Mouse (Mus musculus) embryonic facial prominence, embryonic 11.5 days (tissue): ENCODE results near the gene Pinlyp. TPM values are rescaled to one million over a fixed set of nuclear protein-coding genes. Genes with fewer than 3 reads are reported as not detected.

Experiments
- ATAC-seq: fragments of 200-750 bp; cut with Nextera tagmentation; replicated peaks from 2 replicates; pipeline ENCODE4 v1.8.0; 2017; ENCODE audit warnings: low read depth; ENCODE audit not compliant: insufficient number of reproducible peaks, low FRiP score, low TSS enrichment
- DNase-seq: peaks from one replicate; pipeline ENCODE4 v3.0.0-alpha.2; 2015; ENCODE audit warnings: low spot score
- H3K27ac ChIP-seq: fragments of 300-500 bp; sonication (generic); replicated peaks from 2 replicates; pipeline ENCODE4 v1.5.1; 2014; ENCODE audit warnings: mild to moderate bottlenecking, low read depth, low read length, control low read depth
- H3K27me3 ChIP-seq: fragments of 300-500 bp; sonication (generic); 2 replicates; pipeline ENCODE4 v1.6.1; 2014; ENCODE audit warnings: mild to moderate bottlenecking, low read length, moderate library complexity, mixed read lengths; ENCODE audit not compliant: control insufficient read depth, insufficient read depth
- H3K36me3 ChIP-seq: fragments of 300-500 bp; sonication (generic); replicated peaks from 2 replicates; pipeline ENCODE4 v1.6.1; 2014; ENCODE audit warnings: low read depth, mild to moderate bottlenecking, low read length, moderate library complexity, mixed read lengths; ENCODE audit not compliant: control insufficient read depth, insufficient read depth
- H3K4me1 ChIP-seq: fragments of 300-500 bp; sonication (generic); 2 replicates; pipeline ENCODE4 v1.6.1; 2014; ENCODE audit warnings: low read length, mixed read lengths; ENCODE audit not compliant: control insufficient read depth, insufficient read depth
- H3K4me2 ChIP-seq: fragments of 300-500 bp; sonication (generic); 2 replicates; pipeline ENCODE4 v1.6.1; 2014; ENCODE audit warnings: low read depth, mild to moderate bottlenecking, control low read depth, low read length, moderate library complexity
- H3K4me3 ChIP-seq: fragments of 300-500 bp; sonication (generic); 2 replicates; pipeline ENCODE4 v1.5.1; 2014; ENCODE audit warnings: low read depth, low read length, control low read depth
- H3K9ac ChIP-seq: fragments of 300-500 bp; sonication (generic); replicated peaks from 2 replicates; pipeline ENCODE4 v1.6.1; 2014; ENCODE audit warnings: mild to moderate bottlenecking, control low read depth, low read length
- H3K9me3 ChIP-seq: fragments of 300-500 bp; sonication (generic); replicated peaks from 2 replicates; pipeline ENCODE4 v1.6.1; 2016; ENCODE audit warnings: mild to moderate bottlenecking, low read length, inconsistent platforms, mixed read lengths; ENCODE audit not compliant: control insufficient read depth
- WGBS: fragments of 180-500 bp; shearing (Covaris S2); extraction: QIAGEN DNeasy Blood & Tissue Kit; methylation state at CpG from one replicate; pipeline ENCODE4 v1.1.7; 2014; 5-methylcytosine and 5-hydroxymethylcytosine counted together
- polyA plus RNA-seq: library from polyadenylated mRNA; unstranded; fragments of >200 nt; fragmentation: Nextera tagmentation; extraction: Ambion mirVana; gene quantifications from 2 replicates; pipeline ENCODE4 v1.2.1, GENCODE M21; 2014

Gene Pinlyp
- polyA plus RNA-seq, 1 experiment from 2014 or later: not detected

- Histone ChIP-seq H3K27ac (no peak overlapping the region), H3K27me3 (peaks cover 3% of the 10 kb centered on the region; the same call in 1 of the 2 replicates), H3K36me3 (no peaks in the 10 kb centered on the region), H3K4me1 (no peaks in the 10 kb centered on the region; the same call in 1 of the 2 replicates), H3K4me3 (no peak overlapping the region), H3K9me3 (no peaks in the 10 kb centered on the region), H3K4me2 (no peak overlapping the region), H3K9ac (no peak overlapping the region)
- DNase-seq: no peak
- WGBS: 21% methylated on average over 15 of the region's 15 CpGs
- ATAC-seq: no peak
Measured at GRCm38 (mm10) chr7:24505447-24506064, 40.4 kb downstream of the Pinlyp start.

GRCm38 (mm10) chr7:24504868-24505267 is 41.0 kb downstream of the Pinlyp start:
- DNase-seq (no peak), ATAC-seq (no peak)
- Histone ChIP-seq H3K4me2 (no peak overlapping the region), H3K9ac (no peak overlapping the region), H3K36me3 (no peaks in the 10 kb centered on the region), H3K4me3 (no peak overlapping the region), H3K9me3 (no peaks in the 10 kb centered on the region), H3K27me3 (peaks cover 9% of the 10 kb centered on the region), H3K4me1 (no peaks in the 10 kb centered on the region; the same call in 1 of the 2 replicates), H3K27ac (no peak overlapping the region)
- 7% methylated on average over 4 of the region's 4 CpGs for WGBS

- H3K4me2 ChIP-seq: peak overlapping the region; percentile 4; the same call in 1 of the 2 replicates
- peaks cover 17% of the 10 kb centered on the region for H3K27me3 ChIP-seq
- no peak overlapping the region for H3K4me3 ChIP-seq
- no peaks in the 10 kb centered on the region for H3K36me3 ChIP-seq
- no peak for DNase-seq
- WGBS: 37% methylated on average over 9 of the region's 10 CpGs
- no peak overlapping the region for H3K9ac ChIP-seq
- peaks cover 2% of the 10 kb centered on the region; the same call in 1 of the 2 replicates for H3K4me1 ChIP-seq
- H3K9me3 ChIP-seq: no peaks in the 10 kb centered on the region
- no peak for ATAC-seq
- H3K27ac ChIP-seq: no peak overlapping the region
Measured at GRCm38 (mm10) chr7:24504004-24504403, 41.9 kb downstream of the Pinlyp start.

GRCm38 (mm10) chr7:24501492-24501891 is 44.4 kb downstream of the Pinlyp start:
- Histone ChIP-seq H3K4me1 (peaks cover 2% of the 10 kb centered on the region; the same call in 1 of the 2 replicates), H3K36me3 (no peaks in the 10 kb centered on the region), H3K9me3 (no peaks in the 10 kb centered on the region), H3K4me2 (no peak overlapping the region), H3K27me3 (peaks cover 23% of the 10 kb centered on the region), H3K4me3 (no peak overlapping the region), H3K27ac (no peak overlapping the region), H3K9ac (no peak overlapping the region)
- WGBS: 41% methylated on average over 21 of the region's 21 CpGs
- DNase-seq: no peak
- no peak for ATAC-seq

- ATAC-seq (no peak), DNase-seq (peak; percentile 56)
- no peaks in the 10 kb centered on the region for H3K36me3 ChIP-seq
- 17% methylated on average over 7 of the region's 7 CpGs for WGBS
- H3K9ac ChIP-seq: no peak overlapping the region
- H3K4me1 ChIP-seq: peaks cover 2% of the 10 kb centered on the region; the same call in 1 of the 2 replicates
- no peak overlapping the region for H3K4me3 ChIP-seq
- no peaks in the 10 kb centered on the region for H3K9me3 ChIP-seq
- H3K27me3 ChIP-seq: peaks cover 23% of the 10 kb centered on the region
- no peak overlapping the region for H3K4me2 ChIP-seq
- no peak overlapping the region for H3K27ac ChIP-seq
Measured at GRCm38 (mm10) chr7:24500929-24501328, 45.0 kb downstream of the Pinlyp start.

- Histone ChIP-seq H3K4me3 (peak overlapping the region; percentile 24; the same call in 1 of the 2 replicates), H3K4me1 (peaks cover 2% of the 10 kb centered on the region; the same call in 1 of the 2 replicates), H3K27me3 (peaks cover 23% of the 10 kb centered on the region), H3K9ac (peak overlapping the region; percentile 47), H3K4me2 (peak overlapping the region; percentile 59), H3K27ac (no peak overlapping the region), H3K36me3 (no peaks in the 10 kb centered on the region), H3K9me3 (no peaks in the 10 kb centered on the region)
- DNase-seq (peak; percentile 63), ATAC-seq (peak; percentile 61)
- 14% methylated on average over 42 of the region's 43 CpGs for WGBS
Measured at GRCm38 (mm10) chr7:24499856-24500577, 45.9 kb downstream of the Pinlyp start.

Other genes with a start within 250 kb of the Pinlyp start
- 48.0 and 58.8 TPM in 2 replicates for gene Zfp61, start 244.9 kb downstream of the Pinlyp start, polyA plus RNA-seq
- gene Zfp94, start 229.5 kb downstream of the Pinlyp start, polyA plus RNA-seq: 10.7 and 15.2 TPM in 2 replicates
- gene Tescl, start 212.2 kb downstream of the Pinlyp start, polyA plus RNA-seq: not detected in 2 replicates
- not detected in 2 replicates for gene Lypd5, start 196.9 kb downstream of the Pinlyp start, polyA plus RNA-seq
- 2.2 and 2.3 TPM in 2 replicates for gene Kcnn4, start 175.9 kb downstream of the Pinlyp start, polyA plus RNA-seq
- 13.8 and 18.6 TPM in 2 replicates for gene Smg9, start 146.5 kb downstream of the Pinlyp start, polyA plus RNA-seq
- gene Irgc1, start 93.8 kb downstream of the Pinlyp start, polyA plus RNA-seq: not detected in 2 replicates
- gene Plaur, start 83.6 kb downstream of the Pinlyp start, polyA plus RNA-seq: 1.1 and 2.1 TPM in 2 replicates
- gene Cadm4, start 64.1 kb downstream of the Pinlyp start, polyA plus RNA-seq: 1.9 and 3.6 TPM in 2 replicates
- gene Zfp428, start 39.1 kb downstream of the Pinlyp start, polyA plus RNA-seq: 52.5 and 58.0 TPM in 2 replicates
- 0.25 and 0.32 TPM in 2 replicates for gene AC161166.1, start 33.7 kb downstream of the Pinlyp start, polyA plus RNA-seq
- gene Irgq, start 15.4 kb downstream of the Pinlyp start, polyA plus RNA-seq: 8.0 and 8.7 TPM in 2 replicates
- gene Xrcc1, start 171 bp upstream of the Pinlyp start, polyA plus RNA-seq: 99.0 and 111 TPM in 2 replicates
- 24.4 and 27.2 TPM in 2 replicates for gene Ethe1, start 41.4 kb upstream of the Pinlyp start, polyA plus RNA-seq
- gene Zfp575, start 41.5 kb upstream of the Pinlyp start, polyA plus RNA-seq: 0.91 and 1.4 TPM in 2 replicates
- 0.10 and 0.13 TPM in 2 replicates for gene Phldb3, start 64.6 kb upstream of the Pinlyp start, polyA plus RNA-seq
- 2.0 and 2.1 TPM in 2 replicates for gene Lypd3, start 90.4 kb upstream of the Pinlyp start, polyA plus RNA-seq
- gene Tex101, start 130.6 kb upstream of the Pinlyp start, polyA plus RNA-seq: not detected in 2 replicates
- not detected in 2 replicates for gene BC049730, start 163.1 kb upstream of the Pinlyp start, polyA plus RNA-seq
- not detected in 2 replicates for gene Gm4763, start 180.8 kb upstream of the Pinlyp start, polyA plus RNA-seq
- gene Cd177, start 214.2 kb upstream of the Pinlyp start, polyA plus RNA-seq: not detected in 2 replicates
- 0.29 and 0.34 TPM in 2 replicates for gene Ceacam10, start 231.1 kb upstream of the Pinlyp start, polyA plus RNA-seq